Mouse (Mus musculus): ENCODE measurements around the gene Smim12. TPM values are rescaled to one million over a fixed set of nuclear protein-coding genes. Genes with fewer than 3 reads are reported as not detected.

The Smim12 gene
- polyA plus RNA-seq, 1 experiment from 2014 or later: 60.3 TPM

DNA sequence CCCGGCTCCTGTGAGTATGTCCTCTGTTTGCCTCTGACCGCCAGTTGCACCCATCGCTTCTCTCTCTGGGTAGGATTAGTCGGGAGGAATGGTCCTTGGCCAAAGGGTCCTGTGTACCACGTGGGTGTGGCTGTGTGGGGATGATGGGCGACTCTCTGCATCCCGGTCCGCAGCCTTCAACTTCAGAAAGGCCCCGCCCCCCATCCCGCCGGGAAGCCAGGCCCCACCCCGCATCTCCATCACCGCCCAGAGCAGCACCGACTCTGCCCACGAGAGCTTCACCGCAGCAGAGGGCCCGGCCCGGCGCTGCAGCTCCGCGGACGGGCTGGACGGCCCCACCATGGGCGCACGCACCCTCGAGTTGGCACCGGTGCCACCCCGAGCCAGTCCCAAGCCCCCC lies 29.1 kb upstream of the Smim12 start:
- H3K4me2 ChIP-seq (ENCODE audit: low read length): no peak overlapping the region
- WGBS: 16% methylated on average over 28 of the region's 28 CpGs

DNA sequence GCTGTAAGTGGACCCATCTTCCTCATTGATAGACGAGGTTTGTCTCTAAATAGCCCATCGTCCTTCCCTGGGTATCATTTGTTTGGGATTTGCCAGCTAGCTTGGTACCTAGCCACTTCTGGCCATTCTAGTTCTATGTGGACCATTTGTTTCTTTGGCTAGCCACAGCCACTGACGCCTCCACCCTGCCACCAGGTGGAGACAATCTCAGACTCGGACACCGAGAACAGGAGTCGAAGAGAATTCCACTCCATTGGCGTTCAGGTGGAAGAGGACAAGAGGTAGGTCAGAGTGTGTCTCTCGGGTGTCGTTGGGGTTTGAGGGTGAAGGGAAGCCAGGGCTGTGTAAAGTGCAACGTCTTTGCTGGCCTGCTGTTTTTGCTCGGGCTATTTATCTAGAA lies 28.5 kb upstream of the Smim12 start:
- Histone ChIP-seq H3K27me3 (replicated peaks; ENCODE audit: control insufficient read depth, insufficient read depth, low read length) (peaks cover 20% of the 10 kb centered on the region), H3K4me3 (ENCODE audit: low read depth, low read length) (no peak overlapping the region), H3K4me2 (ENCODE audit: low read length) (no peak overlapping the region), H3K9ac (ENCODE audit: low read length) (no peak overlapping the region), H3K27ac (ENCODE audit: low read depth) (no peak overlapping the region), H3K9me3 (ENCODE audit: control insufficient read depth, low read length) (no peaks in the 10 kb centered on the region), H3K4me1 (replicated peaks; ENCODE audit: control insufficient read depth, insufficient read depth, low read length) (no peaks in the 10 kb centered on the region), H3K36me3 (ENCODE audit: control insufficient read depth, insufficient read depth, low read length) (no peaks in the 10 kb centered on the region)
- no peak for DNase-seq (ENCODE audit: low spot score)
- 52% methylated on average over 11 of the region's 11 CpGs for WGBS
- ATAC-seq (replicated peaks; ENCODE audit: low FRiP score, low TSS enrichment, low read depth): no peak

More for the DNA sequence above, 29.1 kb upstream of the Smim12 start:
- ATAC-seq (replicated peaks; ENCODE audit: low FRiP score, low TSS enrichment, low read depth) (no peak), DNase-seq (ENCODE audit: low spot score) (no peak)
- Histone ChIP-seq H3K4me1 (replicated peaks; ENCODE audit: control insufficient read depth, insufficient read depth, low read length) (no peaks in the 10 kb centered on the region), H3K27ac (ENCODE audit: low read depth) (no peak overlapping the region), H3K36me3 (ENCODE audit: control insufficient read depth, insufficient read depth, low read length) (no peaks in the 10 kb centered on the region), H3K27me3 (replicated peaks; ENCODE audit: control insufficient read depth, insufficient read depth, low read length) (peaks cover 20% of the 10 kb centered on the region), H3K4me3 (ENCODE audit: low read depth, low read length) (no peak overlapping the region), H3K9ac (ENCODE audit: low read length) (no peak overlapping the region), H3K9me3 (ENCODE audit: control insufficient read depth, low read length) (no peaks in the 10 kb centered on the region)

DNA sequence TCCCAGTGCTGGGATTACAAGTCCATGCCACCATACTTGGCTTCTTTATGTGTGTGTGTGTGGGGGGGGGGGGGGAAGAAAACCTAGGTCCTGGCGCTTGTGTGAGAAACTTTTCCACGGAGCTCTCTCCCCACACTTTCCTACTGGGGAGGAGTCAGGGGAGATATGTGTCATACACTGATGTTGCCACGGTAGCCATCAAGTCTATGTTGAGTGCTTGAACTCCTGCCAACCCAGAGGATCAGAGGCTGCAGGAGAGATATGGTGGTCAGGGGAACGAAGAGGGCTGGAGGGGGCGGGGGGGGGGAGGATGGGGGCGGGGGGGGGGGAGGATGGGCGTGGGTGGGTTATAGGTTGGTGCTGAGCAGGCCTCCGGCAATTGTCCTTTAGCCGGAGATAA lies 27.8 kb upstream of the Smim12 start:
- Histone ChIP-seq H3K9me3 (ENCODE audit: control insufficient read depth, low read length) (no peaks in the 10 kb centered on the region), H3K4me3 (ENCODE audit: low read depth, low read length) (no peak overlapping the region), H3K27me3 (replicated peaks; ENCODE audit: control insufficient read depth, insufficient read depth, low read length) (peaks cover 20% of the 10 kb centered on the region), H3K4me1 (replicated peaks; ENCODE audit: control insufficient read depth, insufficient read depth, low read length) (no peaks in the 10 kb centered on the region), H3K36me3 (ENCODE audit: control insufficient read depth, insufficient read depth, low read length) (no peaks in the 10 kb centered on the region), H3K9ac (ENCODE audit: low read length) (no peak overlapping the region), H3K27ac (ENCODE audit: low read depth) (no peak overlapping the region), H3K4me2 (ENCODE audit: low read length) (no peak overlapping the region)
- DNase-seq (ENCODE audit: low spot score): no peak
- ATAC-seq (replicated peaks; ENCODE audit: low FRiP score, low TSS enrichment, low read depth): no peak
- WGBS: 59% methylated on average over 7 of the region's 9 CpGs

GRCm38 (mm10) chr4:127216251-127216651 lies 27.3 kb upstream of the Smim12 start:
- H3K36me3 ChIP-seq (ENCODE audit: control insufficient read depth, insufficient read depth, low read length): no peaks in the 10 kb centered on the region
- H3K4me3 ChIP-seq (ENCODE audit: low read depth, low read length): no peak overlapping the region
- H3K4me2 ChIP-seq (ENCODE audit: low read length): no peak overlapping the region
- 78% methylated on average over 4 of the region's 4 CpGs for WGBS
- no peaks in the 10 kb centered on the region for H3K4me1 ChIP-seq (replicated peaks; ENCODE audit: control insufficient read depth, insufficient read depth, low read length)
- no peak overlapping the region for H3K9ac ChIP-seq (ENCODE audit: low read length)
- ATAC-seq (replicated peaks; ENCODE audit: low FRiP score, low TSS enrichment, low read depth) (no peak), DNase-seq (ENCODE audit: low spot score) (no peak)
- no peak overlapping the region for H3K27ac ChIP-seq (ENCODE audit: low read depth)
- peaks cover 20% of the 10 kb centered on the region for H3K27me3 ChIP-seq (replicated peaks; ENCODE audit: control insufficient read depth, insufficient read depth, low read length)
- no peaks in the 10 kb centered on the region for H3K9me3 ChIP-seq (ENCODE audit: control insufficient read depth, low read length)

GRCm38 (mm10) chr4:127217048-127217447 lies 26.5 kb upstream of the Smim12 start:
- Histone ChIP-seq H3K4me3 (ENCODE audit: low read depth, low read length) (no peak overlapping the region), H3K4me2 (ENCODE audit: low read length) (no peak overlapping the region), H3K36me3 (ENCODE audit: control insufficient read depth, insufficient read depth, low read length) (no peaks in the 10 kb centered on the region), H3K9me3 (ENCODE audit: control insufficient read depth, low read length) (no peaks in the 10 kb centered on the region), H3K27me3 (replicated peaks; ENCODE audit: control insufficient read depth, insufficient read depth, low read length) (peaks cover 20% of the 10 kb centered on the region), H3K9ac (ENCODE audit: low read length) (no peak overlapping the region), H3K27ac (ENCODE audit: low read depth) (no peak overlapping the region), H3K4me1 (replicated peaks; ENCODE audit: control insufficient read depth, insufficient read depth, low read length) (no peaks in the 10 kb centered on the region)
- 64% methylated on average over 11 of the region's 11 CpGs for WGBS
- ATAC-seq (replicated peaks; ENCODE audit: low FRiP score, low TSS enrichment, low read depth): no peak
- no peak for DNase-seq (ENCODE audit: low spot score)

DNA sequence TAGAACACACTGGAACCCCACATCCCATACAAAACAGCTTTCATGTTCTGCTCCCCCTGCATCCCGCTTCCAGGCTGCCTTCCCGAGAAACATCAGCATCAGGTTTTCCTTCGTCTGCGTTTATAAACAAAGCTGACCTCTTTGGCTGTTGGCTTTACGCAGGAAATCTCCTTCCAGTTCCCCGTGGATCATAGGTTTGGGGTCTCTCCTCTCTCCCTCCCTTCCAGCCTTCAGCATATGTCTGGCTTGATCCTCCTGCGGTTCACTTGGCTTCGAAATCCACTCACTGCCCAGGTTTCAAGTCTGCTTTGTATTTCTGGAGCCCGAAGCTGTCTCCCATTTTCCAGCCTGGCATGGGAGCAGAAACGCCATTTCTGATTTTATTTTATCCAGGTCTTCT lies 20.3 kb upstream of the Smim12 start:
- H3K4me2 ChIP-seq (ENCODE audit: low read length): no peak overlapping the region
- H3K9me3 ChIP-seq (ENCODE audit: control insufficient read depth, low read length): no peaks in the 10 kb centered on the region
- H3K27me3 ChIP-seq (replicated peaks; ENCODE audit: control insufficient read depth, insufficient read depth, low read length): peaks cover 50% of the 10 kb centered on the region
- H3K4me1 ChIP-seq (replicated peaks; ENCODE audit: control insufficient read depth, insufficient read depth, low read length): no peaks in the 10 kb centered on the region
- no peak for ATAC-seq (replicated peaks; ENCODE audit: low FRiP score, low TSS enrichment, low read depth)
- no peak overlapping the region for H3K27ac ChIP-seq (ENCODE audit: low read depth)
- no peak for DNase-seq (ENCODE audit: low spot score)
- no peak overlapping the region for H3K9ac ChIP-seq (ENCODE audit: low read length)
- H3K4me3 ChIP-seq (ENCODE audit: low read depth, low read length): no peak overlapping the region
- no peaks in the 10 kb centered on the region for H3K36me3 ChIP-seq (ENCODE audit: control insufficient read depth, insufficient read depth, low read length)
- 24% methylated on average over 10 of the region's 10 CpGs for WGBS

GRCm38 (mm10) chr4:127223755-127224154 lies 19.8 kb upstream of the Smim12 start:
- H3K9me3 ChIP-seq (ENCODE audit: control insufficient read depth, low read length): no peaks in the 10 kb centered on the region
- no peak overlapping the region for H3K27ac ChIP-seq (ENCODE audit: low read depth)
- H3K4me1 ChIP-seq (replicated peaks; ENCODE audit: control insufficient read depth, insufficient read depth, low read length): no peaks in the 10 kb centered on the region
- no peak overlapping the region for H3K4me2 ChIP-seq (ENCODE audit: low read length)
- peaks cover 53% of the 10 kb centered on the region for H3K27me3 ChIP-seq (replicated peaks; ENCODE audit: control insufficient read depth, insufficient read depth, low read length)
- H3K9ac ChIP-seq (ENCODE audit: low read length): no peak overlapping the region
- no peaks in the 10 kb centered on the region for H3K36me3 ChIP-seq (ENCODE audit: control insufficient read depth, insufficient read depth, low read length)
- ATAC-seq (replicated peaks; ENCODE audit: low FRiP score, low TSS enrichment, low read depth) (no peak), DNase-seq (ENCODE audit: low spot score) (no peak)
- WGBS: 54% methylated on average over 4 of the region's 4 CpGs
- no peak overlapping the region for H3K4me3 ChIP-seq (ENCODE audit: low read depth, low read length)

DNA sequence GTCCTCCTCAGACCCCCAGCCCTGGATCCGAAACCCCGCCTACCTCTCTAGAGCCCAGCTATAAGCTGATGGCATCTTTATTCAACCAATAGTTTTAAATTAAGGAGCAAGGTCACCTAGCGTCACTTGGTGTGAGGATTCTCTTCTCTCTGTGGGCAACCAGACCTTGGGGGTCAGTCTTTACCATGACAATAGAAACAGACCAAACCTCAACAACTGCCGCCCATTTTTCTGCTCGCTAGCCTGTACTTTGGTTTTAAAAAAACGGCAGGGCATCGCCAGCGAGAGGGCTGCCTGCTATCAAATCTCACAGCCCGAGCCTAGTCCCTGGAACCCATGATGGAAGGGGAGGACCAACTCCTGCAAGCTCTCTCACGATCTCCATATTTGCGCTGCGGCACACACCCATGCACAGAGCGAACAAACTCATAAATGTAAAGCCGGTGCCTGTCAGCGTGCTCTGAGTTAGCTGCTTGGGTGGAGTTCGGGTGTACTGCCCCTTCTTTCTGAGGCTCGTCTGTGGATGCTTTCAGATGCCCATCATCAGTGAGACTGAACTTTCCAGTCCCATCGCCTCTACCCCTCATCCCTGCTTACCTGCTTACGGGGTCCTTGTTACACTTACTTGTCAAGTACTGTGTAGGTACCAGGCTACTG lies 19.0 kb upstream of the Smim12 start:
- no peak overlapping the region for H3K27ac ChIP-seq (ENCODE audit: low read depth)
- 18% methylated on average over 19 of the region's 19 CpGs for WGBS
- no peak overlapping the region for H3K4me2 ChIP-seq (ENCODE audit: low read length)
- peaks cover 54% of the 10 kb centered on the region for H3K27me3 ChIP-seq (replicated peaks; ENCODE audit: control insufficient read depth, insufficient read depth, low read length)
- no peak for DNase-seq (ENCODE audit: low spot score)
- no peaks in the 10 kb centered on the region for H3K9me3 ChIP-seq (ENCODE audit: control insufficient read depth, low read length)
- no peaks in the 10 kb centered on the region for H3K36me3 ChIP-seq (ENCODE audit: control insufficient read depth, insufficient read depth, low read length)
- H3K4me3 ChIP-seq (ENCODE audit: low read depth, low read length): no peak overlapping the region
- no peak for ATAC-seq (replicated peaks; ENCODE audit: low FRiP score, low TSS enrichment, low read depth)
- no peak overlapping the region for H3K9ac ChIP-seq (ENCODE audit: low read length)
- H3K4me1 ChIP-seq (replicated peaks; ENCODE audit: control insufficient read depth, insufficient read depth, low read length): no peaks in the 10 kb centered on the region

GRCm38 (mm10) chr4:127226067-127226466 lies 17.5 kb upstream of the Smim12 start:
- Histone ChIP-seq H3K27me3 (replicated peaks; ENCODE audit: control insufficient read depth, insufficient read depth, low read length) (peaks cover 54% of the 10 kb centered on the region), H3K9ac (ENCODE audit: low read length) (no peak overlapping the region), H3K4me1 (replicated peaks; ENCODE audit: control insufficient read depth, insufficient read depth, low read length) (no peaks in the 10 kb centered on the region), H3K9me3 (ENCODE audit: control insufficient read depth, low read length) (no peaks in the 10 kb centered on the region), H3K4me2 (ENCODE audit: low read length) (no peak overlapping the region), H3K4me3 (ENCODE audit: low read depth, low read length) (no peak overlapping the region), H3K27ac (ENCODE audit: low read depth) (no peak overlapping the region), H3K36me3 (ENCODE audit: control insufficient read depth, insufficient read depth, low read length) (no peaks in the 10 kb centered on the region)
- ATAC-seq (replicated peaks; ENCODE audit: low FRiP score, low TSS enrichment, low read depth): no peak
- 57% methylated on average over 4 of the region's 4 CpGs for WGBS
- no peak for DNase-seq (ENCODE audit: low spot score)
